In genomic region chr6:88897246-88897645, GRCm38 (mm10) we compare ENCODE assay signal across 9 mouse cellular contexts. TPM values are rescaled to one million over a fixed set of nuclear protein-coding genes. Genes with fewer than 3 reads are reported as not detected.
DNase-seq lines count a peak whose midpoint lies in the region; ATAC-seq and TF ChIP-seq lines count a peak whose summit lies in the region.
"Had no signal": no experiment of that assay in that cellular context is flagged by ENCODE, and none has a peak within 500 bp of the region (broad histone marks: within the 10 kb centered on the region; RNA-seq: fewer than 3 reads in every experiment).

No protein-coding gene starts in this region.

- WGBS in kidney, postnatal 0 days: 34% methylated on average over 7 of the region's 7 CpGs
- WGBS in embryonic facial prominence, embryonic 14.5 days: 83% methylated on average over 7 of the region's 7 CpGs
- WGBS in limb, embryonic 10.5 days: 79% methylated on average over 7 of the region's 7 CpGs
- 77% methylated on average over 7 of the region's 7 CpGs for WGBS in neural tube, embryonic 13.5 days

- no peak overlapping the region for H3K9ac ChIP-seq in kidney, postnatal 0 days (ENCODE audit: low read depth, low read length)
- H3K9ac ChIP-seq in embryonic facial prominence, embryonic 14.5 days (ENCODE audit: low read depth, low read length): peak overlapping the region; percentile 34; the same call in 1 of the 2 replicates
- peak overlapping the region; percentile 57 for H3K9ac ChIP-seq in neural tube, embryonic 13.5 days

- H3K36me3 ChIP-seq in kidney, postnatal 0 days (ENCODE audit: insufficient read depth, low read length): peaks cover 23% of the 10 kb centered on the region; the same call in 1 of the 2 replicates
- H3K36me3 ChIP-seq in embryonic facial prominence, embryonic 14.5 days (ENCODE audit: control insufficient read depth, insufficient read depth, low read length): peaks cover 43% of the 10 kb centered on the region
- peaks cover 51% of the 10 kb centered on the region for H3K36me3 ChIP-seq in limb, embryonic 10.5 days
- peaks cover 16% of the 10 kb centered on the region for H3K36me3 ChIP-seq in neural tube, embryonic 13.5 days

- TF ChIP-seq CTCF in kidney, postnatal 0 days (IDR thresholded peaks at IDR 0.05; ENCODE audit: low read depth): no peak

- H3K4me1 ChIP-seq in kidney, postnatal 0 days (replicated peaks; ENCODE audit: insufficient read depth, low read length): no peaks in the 10 kb centered on the region; the same call in 1 of the 2 replicates
- H3K4me1 ChIP-seq in embryonic facial prominence, embryonic 14.5 days (ENCODE audit: control insufficient read depth, insufficient read depth, low read length): peaks cover 6% of the 10 kb centered on the region; the same call in 1 of the 2 replicates
- peaks cover 34% of the 10 kb centered on the region for H3K4me1 ChIP-seq in limb, embryonic 10.5 days
- peaks cover 34% of the 10 kb centered on the region for H3K4me1 ChIP-seq in neural tube, embryonic 13.5 days (replicated peaks)

- no peak for DNase-seq in kidney, postnatal 0 days (ENCODE audit: low spot score)
- no peak for DNase-seq in kidney, postnatal 10 days
- no peak for DNase-seq in embryonic facial prominence, embryonic 14.5 days (ENCODE audit: low spot score)
- DNase-seq in limb, embryonic 10.5 days (ENCODE audit: low spot score): no peak
- no peak for DNase-seq in ovary, postnatal 14 days (ENCODE audit: low spot score)
- DNase-seq in spleen, adult 12 weeks (ENCODE audit: low spot score): no peak
- DNase-seq in layer of hippocampus, postnatal 25 days (ENCODE audit: extremely low spot score in 1 of 2, low spot score in 1 of 2): no peak
- DNase-seq: kidney, adult 2 months had no signal

- H3K9me3 ChIP-seq in kidney, postnatal 0 days (replicated peaks; ENCODE audit: low read length): no peaks in the 10 kb centered on the region
- no peaks in the 10 kb centered on the region for H3K9me3 ChIP-seq in embryonic facial prominence, embryonic 14.5 days (ENCODE audit: control insufficient read depth, low read length)
- H3K9me3 ChIP-seq in limb, embryonic 10.5 days (replicated peaks): no peaks in the 10 kb centered on the region
- H3K9me3 ChIP-seq in neural tube, embryonic 13.5 days: no peaks in the 10 kb centered on the region

- H3K4me3 ChIP-seq in kidney, postnatal 0 days (replicated peaks; ENCODE audit: low read depth, low read length): no peak overlapping the region; the same call in 1 of the 2 replicates
- H3K4me3 ChIP-seq in embryonic facial prominence, embryonic 14.5 days (ENCODE audit: low read depth, low read length): peak overlapping the region; percentile 76
- H3K4me3 ChIP-seq in limb, embryonic 10.5 days: peak overlapping the region; percentile 70
- peak overlapping the region; percentile 17 for H3K4me3 ChIP-seq in neural tube, embryonic 13.5 days

- no peaks in the 10 kb centered on the region for H3K27me3 ChIP-seq in kidney, postnatal 0 days (ENCODE audit: insufficient read depth, low read length)
- H3K27me3 ChIP-seq in embryonic facial prominence, embryonic 14.5 days (replicated peaks; ENCODE audit: control insufficient read depth, insufficient read depth, low read length): no peaks in the 10 kb centered on the region
- no peaks in the 10 kb centered on the region for H3K27me3 ChIP-seq in limb, embryonic 10.5 days (ENCODE audit: low read depth, poor library complexity, severe bottlenecking)
- H3K27me3 ChIP-seq in neural tube, embryonic 13.5 days: no peaks in the 10 kb centered on the region

- H3K27ac ChIP-seq in kidney, postnatal 0 days: no peak overlapping the region
- no peak overlapping the region for H3K27ac ChIP-seq in embryonic facial prominence, embryonic 14.5 days (replicated peaks; ENCODE audit: low read depth, low read length)
- peak overlapping the region; percentile 61 for H3K27ac ChIP-seq in limb, embryonic 10.5 days
- no peak overlapping the region for H3K27ac ChIP-seq in neural tube, embryonic 13.5 days (replicated peaks)

- ATAC-seq in kidney, postnatal 0 days (replicated peaks; ENCODE audit: low FRiP score, low read depth): no peak
- no peak for ATAC-seq in embryonic facial prominence, embryonic 14.5 days (ENCODE audit: low read depth)
- no peak for ATAC-seq in neural tube, embryonic 13.5 days (ENCODE audit: low read depth)

- H3K4me2 ChIP-seq in kidney, postnatal 0 days (ENCODE audit: low read length): peak overlapping the region; percentile 84
- peak overlapping the region; percentile 76 for H3K4me2 ChIP-seq in embryonic facial prominence, embryonic 14.5 days (ENCODE audit: low read depth, low read length)
- peak overlapping the region; percentile 65 for H3K4me2 ChIP-seq in neural tube, embryonic 13.5 days

RNA-seq across cellular contexts. Expression of gene Mcm2, which starts 1.3 kb away (rescaled TPM):
- 59.3 and 73.1 TPM in 2 replicates for polyA plus RNA-seq in kidney, postnatal 0 days (2015; fragmentation: Nextera tagmentation; extraction: Ambion mirVana)
- 94.6 and 117 TPM in 2 replicates for polyA plus RNA-seq in embryonic facial prominence, embryonic 14.5 days (2014; fragmentation: Nextera tagmentation; extraction: Ambion mirVana)
- polyA plus RNA-seq in limb, embryonic 10.5 days (2016; fragmentation: Nextera tagmentation; extraction: Ambion mirVana): 281 and 283 TPM in 2 replicates
- 33.5 and 40.5 TPM in 2 replicates for polyA plus RNA-seq in neural tube, embryonic 13.5 days (2015; fragmentation: Nextera tagmentation; extraction: Ambion mirVana)
- 1 to 10 TPM; 5.5 to 6.6 TPM for total RNA-seq in layer of hippocampus, postnatal 25 days (2021)

RNA-seq across cellular contexts. Expression of gene Tpra1, which starts 4.8 kb away (rescaled TPM):
- polyA plus RNA-seq in kidney, postnatal 0 days (2015; fragmentation: Nextera tagmentation; extraction: Ambion mirVana): 62.2 and 71.1 TPM in 2 replicates
- 44.9 and 52.1 TPM in 2 replicates for polyA plus RNA-seq in embryonic facial prominence, embryonic 14.5 days (2014; fragmentation: Nextera tagmentation; extraction: Ambion mirVana)
- polyA plus RNA-seq in limb, embryonic 10.5 days (2016; fragmentation: Nextera tagmentation; extraction: Ambion mirVana): 48.7 and 60.3 TPM in 2 replicates
- polyA plus RNA-seq in neural tube, embryonic 13.5 days (2015; fragmentation: Nextera tagmentation; extraction: Ambion mirVana): 75.6 and 76.1 TPM in 2 replicates
- 10 to 100 TPM; 35.1 to 45.1 TPM for total RNA-seq in layer of hippocampus, postnatal 25 days (2021)

RNA-seq across cellular contexts. Expression of gene Podxl2, which starts 22.4 kb away (rescaled TPM):
- 50.6 and 54.2 TPM in 2 replicates for polyA plus RNA-seq in kidney, postnatal 0 days (2015; fragmentation: Nextera tagmentation; extraction: Ambion mirVana)
- 83.4 and 95.9 TPM in 2 replicates for polyA plus RNA-seq in embryonic facial prominence, embryonic 14.5 days (2014; fragmentation: Nextera tagmentation; extraction: Ambion mirVana)
- polyA plus RNA-seq in limb, embryonic 10.5 days (2016; fragmentation: Nextera tagmentation; extraction: Ambion mirVana): 31.1 and 50.4 TPM in 2 replicates
- polyA plus RNA-seq in neural tube, embryonic 13.5 days (2015; fragmentation: Nextera tagmentation; extraction: Ambion mirVana): 548 and 565 TPM in 2 replicates
- 100 to 1,000 TPM; 178 to 179 TPM for total RNA-seq in layer of hippocampus, postnatal 25 days (2021)

RNA-seq across cellular contexts. Expression of gene Abtb1, which starts 55.5 kb away (rescaled TPM):
- 41.0 and 42.8 TPM in 2 replicates for polyA plus RNA-seq in kidney, postnatal 0 days (2015; fragmentation: Nextera tagmentation; extraction: Ambion mirVana)
- 21.0 and 25.9 TPM in 2 replicates for polyA plus RNA-seq in embryonic facial prominence, embryonic 14.5 days (2014; fragmentation: Nextera tagmentation; extraction: Ambion mirVana)
- 22.9 and 25.3 TPM in 2 replicates for polyA plus RNA-seq in limb, embryonic 10.5 days (2016; fragmentation: Nextera tagmentation; extraction: Ambion mirVana)
- 43.1 and 43.4 TPM in 2 replicates for polyA plus RNA-seq in neural tube, embryonic 13.5 days (2015; fragmentation: Nextera tagmentation; extraction: Ambion mirVana)
- total RNA-seq in layer of hippocampus, postnatal 25 days (2021): 10 to 100 TPM; 32.7 to 34.1 TPM
